Mouse (Mus musculus): ENCODE measurements around the gene Slc9b2.

Gene Slc9b2

GRCm38 (mm10) chr3:135313727-135314126, 6.2 kb downstream of the Slc9b2 start:
- no peak for DNase-seq (ENCODE audit: low spot score)

- DNase-seq (ENCODE audit: low spot score): no peak
Measured at GRCm38 (mm10) chr3:135314811-135315210, 7.3 kb downstream of the Slc9b2 start.

- no peak for DNase-seq (ENCODE audit: low spot score)
Measured at GRCm38 (mm10) chr3:135315720-135316425, 8.4 kb downstream of the Slc9b2 start.

GRCm38 (mm10) chr3:135318331-135318730, 10.8 kb downstream of the Slc9b2 start:
- no peak for DNase-seq (ENCODE audit: low spot score)

- DNase-seq (ENCODE audit: low spot score): no peak
Measured at GRCm38 (mm10) chr3:135324354-135324753, 16.9 kb downstream of the Slc9b2 start.

- no peak for DNase-seq (ENCODE audit: low spot score)
Measured at GRCm38 (mm10) chr3:135327176-135327575, 19.7 kb downstream of the Slc9b2 start.

GRCm38 (mm10) chr3:135327601-135328000, 20.1 kb downstream of the Slc9b2 start:
- DNase-seq (ENCODE audit: low spot score): no peak

- peak; percentile 37 for DNase-seq (ENCODE audit: low spot score)
Measured at GRCm38 (mm10) chr3:135328560-135328959, 21.1 kb downstream of the Slc9b2 start.

GRCm38 (mm10) chr3:135332691-135333090, 25.2 kb downstream of the Slc9b2 start:
- DNase-seq (ENCODE audit: low spot score): no peak

- no peak for DNase-seq (ENCODE audit: low spot score)
Measured at GRCm38 (mm10) chr3:135333763-135334162, 26.3 kb downstream of the Slc9b2 start.

- no peak for DNase-seq (ENCODE audit: low spot score)
Measured at GRCm38 (mm10) chr3:135347739-135348264, 40.3 kb downstream of the Slc9b2 start, which contains the start of gene Slc9b1. Slc9b1 (plus strand) TSS chr3:135348029.

- DNase-seq (ENCODE audit: low spot score): no peak
Measured at GRCm38 (mm10) chr3:135349022-135349421, 41.5 kb downstream of the Slc9b2 start.

- no peak for DNase-seq (ENCODE audit: low spot score)
Measured at GRCm38 (mm10) chr3:135351857-135352256, 44.4 kb downstream of the Slc9b2 start.

- no peak for DNase-seq (ENCODE audit: low spot score)
Measured at GRCm38 (mm10) chr3:135357394-135357793, 49.9 kb downstream of the Slc9b2 start.

- DNase-seq (ENCODE audit: low spot score): no peak
Measured at GRCm38 (mm10) chr3:135375836-135376235, 68.3 kb downstream of the Slc9b2 start.

GRCm38 (mm10) chr3:135377445-135377844, 69.9 kb downstream of the Slc9b2 start:
- DNase-seq (ENCODE audit: low spot score): no peak

GRCm38 (mm10) chr3:135379868-135380267, 72.4 kb downstream of the Slc9b2 start:
- no peak for DNase-seq (ENCODE audit: low spot score)

GRCm38 (mm10) chr3:135393186-135393585, 85.7 kb downstream of the Slc9b2 start:
- no peak for DNase-seq (ENCODE audit: low spot score)
